Mouse (Mus musculus): ENCODE measurements around the gene Cd38.
"Not testable (repeated sequence)": the region's sequence is repeated elsewhere in the genome, so short reads cannot be mapped to it uniquely, and the experiment has no call there.

Gene Cd38

GRCm38 (mm10) chr5:43860096-43860495 is 8.3 kb upstream of the Cd38 start:
- DNase-seq = no peak

- no peak for DNase-seq
These were observed 7.5 kb upstream of the Cd38 start for GRCm38 (mm10) chr5:43860670-43861431.

- no peak for DNase-seq
These were observed 4.7 kb upstream of the Cd38 start for GRCm38 (mm10) chr5:43863642-43864041.

- DNase-seq = no peak
These were observed 3.0 kb upstream of the Cd38 start for GRCm38 (mm10) chr5:43865316-43865715.

GRCm38 (mm10) chr5:43868711-43869600 is 603 bp downstream of the Cd38 start:
- DNase-seq = peak; percentile 15

- no peak for DNase-seq
These were observed 3.5 kb downstream of the Cd38 start for GRCm38 (mm10) chr5:43871845-43872244.

GRCm38 (mm10) chr5:43872652-43873051 is 4.3 kb downstream of the Cd38 start:
- DNase-seq = no peak

- DNase-seq = no peak
These were observed 13.7 kb downstream of the Cd38 start for GRCm38 (mm10) chr5:43882034-43882433.

GRCm38 (mm10) chr5:43885060-43885820 is 16.9 kb downstream of the Cd38 start:
- no peak for DNase-seq

GRCm38 (mm10) chr5:43892386-43892785 is 24.0 kb downstream of the Cd38 start:
- peak; percentile 17 for DNase-seq

- peak; percentile 14 for DNase-seq
These were observed 25.8 kb downstream of the Cd38 start for GRCm38 (mm10) chr5:43894113-43894512.

- no peak for DNase-seq
These were observed 27.6 kb downstream of the Cd38 start for GRCm38 (mm10) chr5:43895931-43896330.

- DNase-seq = no peak
These were observed 36.3 kb downstream of the Cd38 start for GRCm38 (mm10) chr5:43904685-43905084.

GRCm38 (mm10) chr5:43909213-43909612 is 40.9 kb downstream of the Cd38 start:
- DNase-seq = no peak

- no peak for DNase-seq
These were observed 41.7 kb downstream of the Cd38 start for GRCm38 (mm10) chr5:43910006-43910405.

- not testable (repeated sequence) for DNase-seq
These were observed 44.5 kb downstream of the Cd38 start, which contains the start of gene Gm7879 for GRCm38 (mm10) chr5:43912844-43913243. Gene Gm7879 (plus strand): TSS chr5:43913144.

GRCm38 (mm10) chr5:43915261-43915886 is 47.0 kb downstream of the Cd38 start:
- no peak for DNase-seq

- no peak for DNase-seq
These were observed 53.5 kb downstream of the Cd38 start for GRCm38 (mm10) chr5:43921877-43922276.

GRCm38 (mm10) chr5:43923933-43924332 is 55.6 kb downstream of the Cd38 start:
- DNase-seq = peak; percentile 22

- DNase-seq = no peak
These were observed 59.4 kb downstream of the Cd38 start for GRCm38 (mm10) chr5:43927729-43928128.

GRCm38 (mm10) chr5:43933269-43933668 is 64.9 kb downstream of the Cd38 start:
- no peak for DNase-seq

GRCm38 (mm10) chr5:43947330-43947977 is 79.1 kb downstream of the Cd38 start:
- no peak for DNase-seq

All from layer of hippocampus, adult 9-11 months (tissue).